Mouse (Mus musculus) urinary bladder, postnatal 14 days (tissue): Measurements from ENCODE around the gene Surf1.
A peak's percentile ranks its signal among the peaks of the same experiment; 100 is the strongest.
"Not testable (repeated sequence)": the region's sequence is repeated elsewhere in the genome, so short reads cannot be mapped to it uniquely, and the experiment has no call there.

ENCODE experiments used
- DNase-seq: peaks from one replicate; pipeline ENCODE4 v3.0.0; 2021; ENCODE audit warnings: low spot score

The Surf1 gene

GRCm38 (mm10) chr2:26886170-26886569, 30.2 kb downstream of the Surf1 start:
- not testable (repeated sequence) for DNase-seq

- not testable (repeated sequence) for DNase-seq
Observed at GRCm38 (mm10) chr2:26885541-26885940, 30.8 kb downstream of the Surf1 start.

GRCm38 (mm10) chr2:26878571-26878970, 37.8 kb downstream of the Surf1 start:
- no peak for DNase-seq

GRCm38 (mm10) chr2:26870666-26871065, 45.7 kb downstream of the Surf1 start:
- DNase-seq: no peak

GRCm38 (mm10) chr2:26864879-26865278, 51.5 kb downstream of the Surf1 start, which contains the start of gene Abo:
Gene Abo (minus strand): TSS chr2:26864979.
- peak; percentile 14 for DNase-seq
